Comparison of ENCODE assay signal across 8 mouse cellular contexts in the genomic region with DNA sequence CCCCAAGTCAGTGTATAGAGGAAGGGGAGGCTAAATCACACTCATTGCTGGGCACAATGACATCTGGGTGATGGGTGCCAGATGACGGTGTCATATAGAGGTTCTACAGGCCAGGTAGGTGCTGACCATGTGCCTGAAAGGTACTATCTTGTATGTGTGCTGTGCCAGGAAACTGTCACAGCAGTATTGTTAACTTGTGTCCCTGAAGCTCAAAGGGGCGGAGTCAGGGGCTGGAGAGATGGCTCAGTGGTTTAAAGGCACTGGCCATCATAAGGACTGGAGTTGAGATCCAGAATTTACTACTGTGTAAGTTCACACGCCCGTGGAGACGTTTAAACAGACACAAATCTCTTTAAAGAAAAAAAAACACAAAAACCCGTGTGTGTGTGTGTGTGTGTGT. TPM values are rescaled to one million over a fixed set of nuclear protein-coding genes. Genes with fewer than 3 reads are reported as not detected.
DNase-seq lines count a peak whose midpoint lies in the region; ATAC-seq and TF ChIP-seq lines count a peak whose summit lies in the region.

No protein-coding gene starts in this region.

- no peak for ATAC-seq in hindbrain, embryonic 11.5 days (ENCODE audit: low FRiP score)
- no peak for ATAC-seq in hindbrain, embryonic 13.5 days (ENCODE audit: low FRiP score)
- ATAC-seq in midbrain, embryonic 14.5 days (ENCODE audit: low FRiP score, low TSS enrichment), result no peak

- H3K27ac ChIP-seq in hindbrain, embryonic 10.5 days, result no peak overlapping the region
- H3K27ac ChIP-seq in hindbrain, embryonic 11.5 days (ENCODE audit: low read depth, low read length), result no peak overlapping the region
- no peak overlapping the region; the same call in 1 of the 2 replicates for H3K27ac ChIP-seq in bone marrow, adult 2 months (ENCODE audit: control insufficient read depth, insufficient read depth, low read depth, low read length, poor library complexity)
- H3K27ac ChIP-seq in hindbrain, embryonic 13.5 days, result no peak overlapping the region
- H3K27ac ChIP-seq in midbrain, embryonic 14.5 days (replicated peaks; ENCODE audit: low read depth, low read length), result no peak overlapping the region

- intact Hi-C loops in left cerebral cortex, postnatal 14 days (cut with DNase I), result no loop called here

- no peak for DNase-seq in hindbrain, embryonic 10.5 days (ENCODE audit: low spot score)
- DNase-seq in hindbrain, embryonic 11.5 days (ENCODE audit: low spot score), result no peak
- no peak for DNase-seq in midbrain, embryonic 14.5 days
- DNase-seq in gastrocnemius, adult 18-20 months (ENCODE audit: low spot score), result no peak
- no peak for DNase-seq in frontal cortex, adult 2 months (ENCODE audit: extremely low spot score in 1 of 2, low spot score in 1 of 2)
- no peak for DNase-seq in left cerebral cortex, postnatal 14 days (ENCODE audit: low spot score in 2 of 2)

- H3K4me2 ChIP-seq in hindbrain, embryonic 11.5 days (replicated peaks; ENCODE audit: low read depth, low read length), result no peak overlapping the region
- H3K4me2 ChIP-seq in hindbrain, embryonic 13.5 days, result peak overlapping the region; percentile 80
- peak overlapping the region; percentile 82 for H3K4me2 ChIP-seq in midbrain, embryonic 14.5 days (ENCODE audit: low read length)

- H3K4me3 ChIP-seq in hindbrain, embryonic 10.5 days, result peak overlapping the region; percentile 81
- H3K4me3 ChIP-seq in hindbrain, embryonic 11.5 days (ENCODE audit: low read depth, low read length), result no peak overlapping the region
- peak overlapping the region; percentile 18 for H3K4me3 ChIP-seq in bone marrow, adult 2 months (replicated peaks; ENCODE audit: control insufficient read depth, low read depth, low read length)
- peak overlapping the region; percentile 81; the same call in 1 of the 2 replicates for H3K4me3 ChIP-seq in hindbrain, embryonic 13.5 days
- no peak overlapping the region for H3K4me3 ChIP-seq in midbrain, embryonic 14.5 days (replicated peaks; ENCODE audit: low read depth, low read length)

- 93% methylated on average over 6 of the region's 6 CpGs for WGBS in hindbrain, embryonic 10.5 days
- 89% methylated on average over 6 of the region's 6 CpGs for WGBS in hindbrain, embryonic 11.5 days
- 85% methylated on average over 6 of the region's 6 CpGs for WGBS in bone marrow, adult 2 months
- 89% methylated on average over 6 of the region's 6 CpGs for WGBS in hindbrain, embryonic 13.5 days
- WGBS in midbrain, embryonic 14.5 days, result 94% methylated on average over 6 of the region's 6 CpGs

- peaks cover 12% of the 10 kb centered on the region for H3K4me1 ChIP-seq in hindbrain, embryonic 10.5 days (replicated peaks)
- no peaks in the 10 kb centered on the region for H3K4me1 ChIP-seq in hindbrain, embryonic 11.5 days (replicated peaks; ENCODE audit: control insufficient read depth, insufficient read depth, low read length)
- H3K4me1 ChIP-seq in bone marrow, adult 2 months (ENCODE audit: control insufficient read depth, insufficient read depth, low read length), result peaks cover 5% of the 10 kb centered on the region
- H3K4me1 ChIP-seq in hindbrain, embryonic 13.5 days (replicated peaks), result peaks cover 17% of the 10 kb centered on the region
- peaks cover 7% of the 10 kb centered on the region; the same call in 1 of the 2 replicates for H3K4me1 ChIP-seq in midbrain, embryonic 14.5 days (ENCODE audit: control insufficient read depth, insufficient read depth, low read length)

- no peaks in the 10 kb centered on the region for H3K27me3 ChIP-seq in hindbrain, embryonic 10.5 days (ENCODE audit: insufficient read depth, poor library complexity, severe bottlenecking)
- H3K27me3 ChIP-seq in hindbrain, embryonic 11.5 days (ENCODE audit: control insufficient read depth, insufficient read depth, low read length), result no peaks in the 10 kb centered on the region
- H3K27me3 ChIP-seq in hindbrain, embryonic 13.5 days, result no peaks in the 10 kb centered on the region
- H3K27me3 ChIP-seq in midbrain, embryonic 14.5 days (ENCODE audit: control insufficient read depth, insufficient read depth, low read length), result no peaks in the 10 kb centered on the region

- TF ChIP-seq CTCF in bone marrow, adult 2 months (IDR thresholded peaks at IDR 0.05; ENCODE audit: control insufficient read depth, insufficient read depth, low read length), result no peak

- H3K9ac ChIP-seq in hindbrain, embryonic 11.5 days (ENCODE audit: low read depth, low read length), result no peak overlapping the region
- peak overlapping the region; percentile 54 for H3K9ac ChIP-seq in hindbrain, embryonic 13.5 days
- no peak overlapping the region for H3K9ac ChIP-seq in midbrain, embryonic 14.5 days (replicated peaks; ENCODE audit: low read length)

- no peak for TF ChIP-seq POLR2A in bone marrow, adult 2 months (IDR thresholded peaks at IDR 0.05; ENCODE audit: borderline replicate concordance, control insufficient read depth, low read depth, low read length)

- H3K9me3 ChIP-seq in hindbrain, embryonic 10.5 days, result no peaks in the 10 kb centered on the region
- no peaks in the 10 kb centered on the region for H3K9me3 ChIP-seq in hindbrain, embryonic 11.5 days (ENCODE audit: control insufficient read depth, low read length)
- H3K9me3 ChIP-seq in hindbrain, embryonic 13.5 days, result no peaks in the 10 kb centered on the region
- no peaks in the 10 kb centered on the region for H3K9me3 ChIP-seq in midbrain, embryonic 14.5 days (ENCODE audit: control insufficient read depth, low read length)

- peaks cover 19% of the 10 kb centered on the region for H3K36me3 ChIP-seq in hindbrain, embryonic 10.5 days
- H3K36me3 ChIP-seq in hindbrain, embryonic 11.5 days (ENCODE audit: control insufficient read depth, insufficient read depth, low read length), result no peaks in the 10 kb centered on the region
- H3K36me3 ChIP-seq in hindbrain, embryonic 13.5 days, result peaks cover 6% of the 10 kb centered on the region; the same call in 1 of the 2 replicates
- 0 out of 2 replicates have a peak, but pooled peaks cover 3% of the 10 kb centered on the region for H3K36me3 ChIP-seq in midbrain, embryonic 14.5 days (ENCODE audit: control insufficient read depth, insufficient read depth, low read length)

RNA-seq across cellular contexts. Expression of gene Wdr66, which starts 22.6 kb away (rescaled TPM):
- polyA plus RNA-seq in hindbrain, embryonic 10.5 days (2016; fragmentation: Nextera tagmentation; extraction: Ambion mirVana), result 7.0 and 8.1 TPM in 2 replicates
- 5.6 and 8.6 TPM in 2 replicates for polyA plus RNA-seq in hindbrain, embryonic 11.5 days (2014; fragmentation: Nextera tagmentation; extraction: Ambion mirVana)
- 0.77 and 1.2 TPM in 2 replicates for polyA plus RNA-seq in bone marrow, adult 2 months (2011; ENCODE audit: insufficient read depth, insufficient read length, low replicate concordance, missing spikeins)
- polyA plus RNA-seq in hindbrain, embryonic 13.5 days (2015; fragmentation: Nextera tagmentation; extraction: Ambion mirVana), result 1.9 and 2.4 TPM in 2 replicates
- 0.46 and 1.2 TPM in 2 replicates for polyA plus RNA-seq in midbrain, embryonic 14.5 days (2014; fragmentation: Nextera tagmentation; extraction: Ambion mirVana)
- 1 to 10 TPM in 1 of 2 experiments, under 1 TPM in 1; 0.76 to 1.2 TPM for total RNA-seq in gastrocnemius, adult 18-20 months (2021)
- polyA plus RNA-seq in frontal cortex, adult 2 months (2012; rRNA removed), result 5.4 and 6.1 TPM in 2 replicates
- total RNA-seq in left cerebral cortex, postnatal 14 days (2021), result 1 to 10 TPM; 6.6 to 8.9 TPM

RNA-seq across cellular contexts. Expression of gene Hpd, which starts 46.8 kb away (rescaled TPM):
- polyA plus RNA-seq in hindbrain, embryonic 10.5 days (2016; fragmentation: Nextera tagmentation; extraction: Ambion mirVana), result not detected in 2 replicates
- polyA plus RNA-seq in hindbrain, embryonic 11.5 days (2014; fragmentation: Nextera tagmentation; extraction: Ambion mirVana), result not detected in 2 replicates
- 3.2 and 21.0 TPM in 2 replicates for polyA plus RNA-seq in bone marrow, adult 2 months (2011; ENCODE audit: insufficient read depth, insufficient read length, low replicate concordance, missing spikeins)
- not detected in 2 replicates for polyA plus RNA-seq in hindbrain, embryonic 13.5 days (2015; fragmentation: Nextera tagmentation; extraction: Ambion mirVana)
- polyA plus RNA-seq in midbrain, embryonic 14.5 days (2014; fragmentation: Nextera tagmentation; extraction: Ambion mirVana), result not detected in 2 replicates
- under 1 TPM; 0.21 to 0.69 TPM for total RNA-seq in gastrocnemius, adult 18-20 months (2021)
- not detected in 2 replicates for polyA plus RNA-seq in frontal cortex, adult 2 months (2012; rRNA removed)
- total RNA-seq in left cerebral cortex, postnatal 14 days (2021), result not detected

Comparison
In these comparisons a context has a peak if more than half of its experiments do, and no peak if none do; other contexts are left out.
1. H3K4me3 ChIP-seq: peak in hindbrain, embryonic 10.5 days (single experiment), bone marrow, adult 2 months (single experiment) and hindbrain, embryonic 13.5 days (single experiment); none in hindbrain, embryonic 11.5 days (single experiment) and midbrain, embryonic 14.5 days (single experiment).